Mouse (Mus musculus) embryonic facial prominence, embryonic 11.5 days (tissue): Measurements from ENCODE around the gene Efr3b. TPM values are rescaled to one million over a fixed set of nuclear protein-coding genes. Genes with fewer than 3 reads are reported as not detected.

Experiments
- ATAC-seq: fragments of 200-750 bp; cut with Nextera tagmentation; replicated peaks from 2 replicates; pipeline ENCODE4 v1.8.0; 2017; ENCODE audit warnings: low read depth; ENCODE audit not compliant: insufficient number of reproducible peaks, low FRiP score, low TSS enrichment
- DNase-seq: peaks from one replicate; pipeline ENCODE4 v3.0.0-alpha.2; 2015; ENCODE audit warnings: low spot score
- H3K27ac ChIP-seq: fragments of 300-500 bp; sonication (generic); replicated peaks from 2 replicates; pipeline ENCODE4 v1.5.1; 2014; ENCODE audit warnings: mild to moderate bottlenecking, low read depth, low read length, control low read depth
- H3K27me3 ChIP-seq: fragments of 300-500 bp; sonication (generic); 2 replicates; pipeline ENCODE4 v1.6.1; 2014; ENCODE audit warnings: mild to moderate bottlenecking, low read length, moderate library complexity, mixed read lengths; ENCODE audit not compliant: control insufficient read depth, insufficient read depth
- H3K36me3 ChIP-seq: fragments of 300-500 bp; sonication (generic); replicated peaks from 2 replicates; pipeline ENCODE4 v1.6.1; 2014; ENCODE audit warnings: low read depth, mild to moderate bottlenecking, low read length, moderate library complexity, mixed read lengths; ENCODE audit not compliant: control insufficient read depth, insufficient read depth
- H3K4me1 ChIP-seq: fragments of 300-500 bp; sonication (generic); 2 replicates; pipeline ENCODE4 v1.6.1; 2014; ENCODE audit warnings: low read length, mixed read lengths; ENCODE audit not compliant: control insufficient read depth, insufficient read depth
- H3K4me2 ChIP-seq: fragments of 300-500 bp; sonication (generic); 2 replicates; pipeline ENCODE4 v1.6.1; 2014; ENCODE audit warnings: low read depth, mild to moderate bottlenecking, control low read depth, low read length, moderate library complexity
- H3K4me3 ChIP-seq: fragments of 300-500 bp; sonication (generic); 2 replicates; pipeline ENCODE4 v1.5.1; 2014; ENCODE audit warnings: low read depth, low read length, control low read depth
- H3K9ac ChIP-seq: fragments of 300-500 bp; sonication (generic); replicated peaks from 2 replicates; pipeline ENCODE4 v1.6.1; 2014; ENCODE audit warnings: mild to moderate bottlenecking, control low read depth, low read length
- H3K9me3 ChIP-seq: fragments of 300-500 bp; sonication (generic); replicated peaks from 2 replicates; pipeline ENCODE4 v1.6.1; 2016; ENCODE audit warnings: mild to moderate bottlenecking, low read length, inconsistent platforms, mixed read lengths; ENCODE audit not compliant: control insufficient read depth
- WGBS: fragments of 180-500 bp; shearing (Covaris S2); extraction: QIAGEN DNeasy Blood & Tissue Kit; methylation state at CpG from one replicate; pipeline ENCODE4 v1.1.7; 2014; 5-methylcytosine and 5-hydroxymethylcytosine counted together
- polyA plus RNA-seq: library from polyadenylated mRNA; unstranded; fragments of >200 nt; fragmentation: Nextera tagmentation; extraction: Ambion mirVana; gene quantifications from 2 replicates; pipeline ENCODE4 v1.2.1, GENCODE M21; 2014

Efr3b gene
- polyA plus RNA-seq, 1 experiment from 2014 or later = 5.0 TPM

DNA sequence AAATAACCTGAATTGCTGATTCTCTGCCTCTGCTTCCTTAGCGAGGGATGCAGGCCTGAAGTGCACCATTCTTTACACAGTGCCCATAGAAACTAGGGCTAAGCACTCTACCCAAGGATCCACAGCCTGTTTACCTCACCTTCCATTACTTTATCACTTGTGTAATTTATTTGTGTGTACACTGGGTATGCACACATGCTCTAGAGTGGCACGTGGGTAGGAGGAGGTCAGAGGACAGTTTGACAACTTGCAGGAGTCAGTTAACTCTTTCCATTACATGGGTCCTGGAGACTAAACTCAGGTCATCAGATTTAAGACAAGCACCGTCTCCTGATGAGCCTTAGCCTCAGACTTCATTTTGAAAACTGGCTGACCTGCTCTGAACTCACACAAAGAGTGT lies 120.1 kb downstream of the Efr3b start:
- H3K4me2 ChIP-seq = no peak overlapping the region
- 72% methylated on average over 3 of the region's 3 CpGs for WGBS
- no peak overlapping the region for H3K4me3 ChIP-seq
- DNase-seq (no peak), ATAC-seq (no peak)
- no peak overlapping the region for H3K9ac ChIP-seq
- no peak overlapping the region for H3K27ac ChIP-seq
- no peaks in the 10 kb centered on the region; the same call in 1 of the 2 replicates for H3K36me3 ChIP-seq
- no peaks in the 10 kb centered on the region for H3K4me1 ChIP-seq
- no peaks in the 10 kb centered on the region for H3K27me3 ChIP-seq
- no peaks in the 10 kb centered on the region for H3K9me3 ChIP-seq

DNA sequence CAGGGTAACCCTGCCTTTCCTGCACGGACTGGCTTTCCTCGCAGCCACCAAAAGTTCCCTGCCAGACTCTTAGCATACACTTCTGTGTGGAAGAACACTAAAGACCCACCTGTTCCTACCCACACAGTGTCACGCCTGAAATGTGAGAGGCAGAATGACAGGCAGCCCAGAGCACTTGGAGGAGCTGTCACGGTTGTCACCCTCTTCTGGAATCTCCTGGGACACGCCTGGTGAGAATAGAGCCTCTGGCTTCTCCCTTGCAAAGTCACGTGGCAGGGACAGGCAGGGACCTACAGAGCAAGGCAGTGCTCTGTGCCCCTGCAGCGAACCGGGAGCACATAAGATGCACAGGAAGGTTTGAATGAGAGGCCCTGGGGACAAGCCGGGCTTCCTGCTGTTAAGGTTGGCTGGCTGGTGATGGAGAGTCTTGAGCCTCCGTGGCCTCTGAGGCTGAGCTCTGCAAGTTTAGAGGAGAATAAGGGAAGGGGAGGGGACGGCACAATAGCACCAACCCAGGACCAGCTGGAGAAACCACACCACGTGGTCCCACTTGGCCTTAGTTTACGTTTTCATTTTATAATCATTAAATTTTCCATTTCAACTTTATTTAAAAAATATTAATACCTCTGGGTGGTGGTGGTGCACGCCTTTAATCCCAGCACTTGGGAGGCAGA lies 120.9 kb downstream of the Efr3b start:
- Histone ChIP-seq H3K36me3 (no peaks in the 10 kb centered on the region; the same call in 1 of the 2 replicates), H3K4me3 (no peak overlapping the region), H3K27me3 (no peaks in the 10 kb centered on the region), H3K9ac (no peak overlapping the region), H3K4me2 (no peak overlapping the region), H3K27ac (no peak overlapping the region), H3K9me3 (no peaks in the 10 kb centered on the region), H3K4me1 (no peaks in the 10 kb centered on the region)
- ATAC-seq = peak; percentile 63
- WGBS = 22% methylated on average over 14 of the region's 14 CpGs
- DNase-seq = no peak

DNA sequence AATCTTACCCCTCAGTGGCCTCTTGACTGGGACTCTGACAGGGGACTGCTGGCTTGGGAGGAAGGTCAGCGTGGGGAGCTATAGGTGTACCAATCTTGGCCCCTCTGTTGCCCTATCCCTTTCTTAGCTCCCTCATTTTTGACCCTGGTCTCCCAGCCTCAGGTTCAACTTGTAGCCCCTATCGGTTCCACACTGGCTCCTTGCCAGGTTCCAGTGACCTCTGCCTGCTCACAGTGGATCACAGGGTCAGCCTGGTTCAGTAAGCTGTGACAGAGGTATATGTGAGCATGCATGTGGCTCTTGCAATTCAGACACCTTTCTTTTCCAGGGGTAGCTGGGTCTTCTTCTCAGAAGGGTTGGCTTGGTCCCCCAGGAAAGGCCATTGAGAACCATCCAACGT lies 122.9 kb downstream of the Efr3b start:
- Histone ChIP-seq H3K36me3 (no peaks in the 10 kb centered on the region; the same call in 1 of the 2 replicates), H3K4me3 (no peak overlapping the region), H3K27ac (no peak overlapping the region), H3K9ac (no peak overlapping the region), H3K4me1 (no peaks in the 10 kb centered on the region), H3K4me2 (no peak overlapping the region), H3K9me3 (no peaks in the 10 kb centered on the region), H3K27me3 (no peaks in the 10 kb centered on the region)
- DNase-seq (no peak), ATAC-seq (no peak)
- WGBS = 90% methylated on average over 3 of the region's 3 CpGs

Other genes starting within 250 kb of the Efr3b start
- 69.5 and 80.9 TPM in 2 replicates for gene Dnmt3a, start 232.9 kb downstream of the Efr3b start, polyA plus RNA-seq
- gene Pomc, start 84.0 kb downstream of the Efr3b start, polyA plus RNA-seq = 11.0 and 16.0 TPM in 2 replicates
- gene Dnajc27, start 43.7 kb upstream of the Efr3b start, polyA plus RNA-seq = 8.5 and 9.2 TPM in 2 replicates
- 4.0 and 4.4 TPM in 2 replicates for gene Adcy3, start 94.2 kb upstream of the Efr3b start, polyA plus RNA-seq
- gene Ptrhd1, start 195.1 kb upstream of the Efr3b start, polyA plus RNA-seq = 5.0 and 5.4 TPM in 2 replicates
- 22.1 and 23.0 TPM in 2 replicates for gene Cenpo, start 195.4 kb upstream of the Efr3b start, polyA plus RNA-seq